In the genomic region with DNA sequence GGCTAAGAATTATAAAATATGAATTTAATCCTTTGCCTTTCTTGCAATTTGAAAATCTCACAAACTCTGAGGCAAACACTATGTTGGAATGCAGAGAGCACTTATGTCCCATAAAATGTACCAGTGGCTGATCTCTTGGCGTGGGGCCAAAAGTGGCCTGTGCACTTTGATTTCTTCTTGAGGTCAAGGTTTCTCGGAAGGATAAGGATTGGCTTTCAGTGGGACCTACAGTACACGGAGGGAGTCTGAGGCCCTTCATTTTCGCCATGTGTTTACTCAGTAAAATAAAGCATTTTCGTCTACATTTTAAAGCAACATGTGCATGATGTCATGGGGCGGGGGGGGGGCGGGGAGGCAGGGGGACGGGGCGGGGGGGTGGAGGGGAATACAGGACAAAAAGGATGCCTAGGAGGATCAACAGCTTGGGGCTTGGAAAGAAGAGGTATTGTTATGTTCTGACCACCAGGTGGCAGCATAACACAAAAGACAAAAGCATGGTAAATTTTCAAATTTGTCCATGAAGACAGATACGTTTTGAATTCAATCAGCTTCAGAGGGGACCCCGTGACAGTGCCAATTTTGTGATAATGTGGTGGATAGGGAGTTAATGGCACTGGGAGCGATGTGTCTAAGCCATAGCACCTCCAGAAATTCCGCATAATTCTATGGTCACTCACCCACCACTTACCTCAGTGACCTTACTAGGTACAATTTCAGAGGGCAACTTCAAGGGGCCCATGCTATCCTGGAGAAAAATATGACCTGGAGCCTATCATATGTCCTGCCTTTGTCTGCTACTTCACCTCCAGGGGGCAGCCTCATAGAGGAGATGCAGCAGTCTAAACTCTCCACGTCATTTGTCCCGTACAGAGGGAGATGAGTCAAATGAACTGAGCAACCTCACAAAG, we compare ENCODE assay signal across 7 mouse cellular contexts.
DNase-seq lines count a peak whose midpoint lies in the region; ATAC-seq and TF ChIP-seq lines count a peak whose summit lies in the region.

No protein-coding gene starts in this region.

- H3K9ac ChIP-seq in hindbrain, embryonic 13.5 days: no peak overlapping the region

- H3K4me2 ChIP-seq in hindbrain, embryonic 13.5 days: no peak overlapping the region

- peaks cover 6% of the 10 kb centered on the region; the same call in 1 of the 2 replicates for H3K27me3 ChIP-seq in hindbrain, embryonic 13.5 days

- H3K4me1 ChIP-seq in cortical plate, adult 2 months (ENCODE audit: control insufficient read depth, insufficient read depth, low read length): peaks cover 2% of the 10 kb centered on the region; the same call in 1 of the 2 replicates
- H3K4me1 ChIP-seq in hindbrain, embryonic 13.5 days (replicated peaks): no peaks in the 10 kb centered on the region; the same call in 1 of the 2 replicates

- no peaks in the 10 kb centered on the region for H3K9me3 ChIP-seq in hindbrain, embryonic 13.5 days

- peak; percentile 32; the same call in 1 of the 2 replicates for TF ChIP-seq CTCF in cortical plate, adult 2 months (IDR thresholded peaks at IDR 0.05; ENCODE audit: extremely low read depth, insufficient read depth, low read length)

- no peak overlapping the region for H3K27ac ChIP-seq in cortical plate, adult 2 months (ENCODE audit: insufficient read depth, low read length)
- no peak overlapping the region for H3K27ac ChIP-seq in hindbrain, embryonic 13.5 days

- no peak for TF ChIP-seq POLR2A in cortical plate, adult 2 months (IDR thresholded peaks at IDR 0.05; ENCODE audit: extremely low read depth, insufficient read depth, low read length)

- ATAC-seq in hindbrain, embryonic 13.5 days (ENCODE audit: low FRiP score): peak; percentile 61

- DNase-seq in testis, postnatal 10 days (ENCODE audit: low spot score): peak; percentile 73
- DNase-seq in testis, postnatal 14 days (ENCODE audit: low spot score): no peak
- peak; percentile 39 for DNase-seq in adrenal gland, adult 2 months
- peak; percentile 18 for DNase-seq in lung, postnatal 25 days (ENCODE audit: low spot score)
- DNase-seq in retina, postnatal 7 days (ENCODE audit: low read depth, low spot score): peak; percentile 58

- no peak overlapping the region for H3K4me3 ChIP-seq in cortical plate, adult 2 months (ENCODE audit: insufficient read depth, low read length)
- H3K4me3 ChIP-seq in hindbrain, embryonic 13.5 days: no peak overlapping the region

- 26% methylated on average over 15 of the region's 15 CpGs for WGBS in hindbrain, embryonic 13.5 days

- no peaks in the 10 kb centered on the region for H3K36me3 ChIP-seq in hindbrain, embryonic 13.5 days
